8 mouse cellular contexts compared by ENCODE assay signal in the genomic region with DNA sequence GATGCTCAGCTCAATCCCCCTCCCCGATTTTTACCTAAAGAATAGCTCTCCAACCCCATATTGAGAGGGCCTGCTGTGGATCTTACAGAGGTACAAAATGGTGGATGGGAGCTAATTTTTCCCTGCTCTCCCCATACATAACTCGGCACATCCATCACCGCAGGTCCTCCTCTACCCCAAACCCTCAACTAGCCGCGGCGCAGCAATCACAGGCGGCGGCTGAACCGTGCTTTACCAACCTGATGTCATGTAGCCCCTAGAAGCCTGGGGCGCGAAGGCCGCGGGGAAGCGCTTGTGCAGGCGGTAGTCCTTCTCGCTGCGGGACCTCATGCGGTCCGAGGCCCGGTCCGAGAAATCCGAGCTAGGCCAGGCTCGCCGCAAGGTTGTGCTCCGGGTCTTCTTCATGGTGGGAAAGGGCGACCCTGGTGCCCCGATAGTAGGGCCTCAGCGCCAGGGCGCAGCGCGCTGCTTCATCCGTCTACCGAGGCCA.
DNase-seq lines count a peak whose midpoint lies in the region; ATAC-seq and TF ChIP-seq lines count a peak whose summit lies in the region.

No protein-coding gene starts in this region.

- H3K36me3 ChIP-seq in thymus, adult 2 months (ENCODE audit: control insufficient read depth, insufficient read depth, low read length), result no peaks in the 10 kb centered on the region
- no peaks in the 10 kb centered on the region for H3K36me3 ChIP-seq in lung, embryonic 16.5 days (ENCODE audit: control insufficient read depth, insufficient read depth, low read length)

- H3K9me3 ChIP-seq in lung, embryonic 16.5 days (ENCODE audit: control insufficient read depth, low read length), result no peaks in the 10 kb centered on the region

- H3K4me3 ChIP-seq in thymus, adult 2 months (ENCODE audit: control insufficient read depth, insufficient read depth, low read length), result 0 out of 2 replicates have a peak overlapping the region, but pooled peaks have one; percentile 3
- peak overlapping the region; percentile 79 for H3K4me3 ChIP-seq in lung, embryonic 16.5 days (ENCODE audit: low read length)

- peak; percentile 24; the same call in 1 of the 2 replicates for ATAC-seq in lung, embryonic 16.5 days (ENCODE audit: low read depth)

- H3K27me3 ChIP-seq in thymus, adult 2 months (ENCODE audit: control insufficient read depth, insufficient read depth, low read length), result peaks cover 11% of the 10 kb centered on the region
- H3K27me3 ChIP-seq in lung, embryonic 16.5 days (ENCODE audit: control insufficient read depth, insufficient read depth, low read depth, low read length), result no peaks in the 10 kb centered on the region; the same call in 1 of the 2 replicates

- no peak for TF ChIP-seq POLR2A in thymus, adult 2 months (IDR thresholded peaks at IDR 0.05; ENCODE audit: control insufficient read depth, extremely low read depth, insufficient read depth, low read length, poor library complexity)

- DNase-seq in thymus, adult 2 months, result no peak
- DNase-seq in thymus, postnatal 36 days, result no peak
- peak; percentile 35 to 52 for DNase-seq in cerebellum, postnatal 4 days (ENCODE audit: low spot score in 2 of 2)
- peak; percentile 17 to 22 for DNase-seq in gastrocnemius, postnatal 36 days
- DNase-seq in kidney, postnatal 10 days, result peak; percentile 62
- DNase-seq in right cerebral cortex, postnatal 14 days, result peak; percentile 51
- DNase-seq in spleen, adult 18-20 months, result no peak

- intact Hi-C loops in gastrocnemius, postnatal 36 days (cut with DNase I), result no loop called here

- TF ChIP-seq CTCF in thymus, adult 2 months (IDR thresholded peaks at IDR 0.05; ENCODE audit: borderline replicate concordance, control insufficient read depth, extremely low read depth, insufficient read depth, low read length, poor library complexity), result no peak

- H3K4me2 ChIP-seq in lung, embryonic 16.5 days (ENCODE audit: low read depth, low read length), result peak overlapping the region; percentile 98

- H3K27ac ChIP-seq in thymus, adult 2 months (ENCODE audit: control insufficient read depth, insufficient read depth, low read length), result no peak overlapping the region
- no peak overlapping the region for H3K27ac ChIP-seq in lung, embryonic 16.5 days (ENCODE audit: low read length)

- 4% methylated on average over 33 of the region's 33 CpGs for WGBS in thymus, adult 2 months
- WGBS in lung, embryonic 16.5 days, result 0% methylated on average over 33 of the region's 33 CpGs

- peak overlapping the region; percentile 82 for H3K9ac ChIP-seq in lung, embryonic 16.5 days (ENCODE audit: low read length)

- no peaks in the 10 kb centered on the region for H3K4me1 ChIP-seq in thymus, adult 2 months (replicated peaks; ENCODE audit: control insufficient read depth, insufficient read depth, low read length)
- peaks cover 6% of the 10 kb centered on the region for H3K4me1 ChIP-seq in lung, embryonic 16.5 days (replicated peaks; ENCODE audit: control insufficient read depth, insufficient read depth, low read length)

Comparison
In these comparisons a context has a peak if more than half of its experiments do, and no peak if none do; other contexts are left out.
1. DNase-seq: peak in cerebellum, postnatal 4 days (2 of 2), gastrocnemius, postnatal 36 days (2 of 2), kidney, postnatal 10 days (single experiment) and right cerebral cortex, postnatal 14 days (single experiment); none in thymus, adult 2 months (single experiment), thymus, postnatal 36 days (0 of 2) and spleen, adult 18-20 months (0 of 2).